Mouse (Mus musculus) limb, embryonic 10.5 days (tissue): ENCODE measurements around the gene Zranb2. TPM values are rescaled to one million over a fixed set of nuclear protein-coding genes. Genes with fewer than 3 reads are reported as not detected.

Experiments used
- DNase-seq: peaks from one replicate; pipeline ENCODE4 v3.0.0-alpha.2; 2017; ENCODE audit warnings: low spot score
- H3K27ac ChIP-seq: fragments of 300-500 bp; sonication (generic); 2 replicates; pipeline ENCODE4 v1.5.1; 2016; ENCODE audit warnings: mild to moderate bottlenecking
- H3K27me3 ChIP-seq: fragments of 300-500 bp; sonication (generic); 2 replicates; pipeline ENCODE4 v1.6.1; 2016; ENCODE audit warnings: low read depth, mild to moderate bottlenecking; ENCODE audit not compliant: poor library complexity, severe bottlenecking
- H3K36me3 ChIP-seq: fragments of 300-500 bp; sonication (generic); 2 replicates; pipeline ENCODE4 v1.6.1; 2016; ENCODE audit warnings: mild to moderate bottlenecking, moderate library complexity
- H3K4me1 ChIP-seq: fragments of 300-500 bp; sonication (generic); 2 replicates; pipeline ENCODE4 v1.6.1; 2016
- H3K4me3 ChIP-seq: fragments of 300-500 bp; sonication (generic); 2 replicates; pipeline ENCODE4 v1.5.1; 2016; ENCODE audit warnings: mild to moderate bottlenecking, moderate library complexity
- H3K9me3 ChIP-seq: fragments of 300-500 bp; sonication (generic); replicated peaks from 2 replicates; pipeline ENCODE4 v1.6.1; 2016; ENCODE audit warnings: mild to moderate bottlenecking
- WGBS: fragments of 180-500 bp; shearing (Covaris S2); methylation state at CpG from one replicate; pipeline ENCODE4 v1.1.7; 2016; 5-methylcytosine and 5-hydroxymethylcytosine counted together
- microRNA counts: library from miRNA; unstranded; fragments of <30 nt; microRNA quantifications from one replicate; lab custom pipeline; 2017
- microRNA-seq: library from miRNA; unstranded; fragments of <30 nt; microRNA quantifications from one replicate; pipeline ENCODE4, GENCODE M21; 2017
- polyA plus RNA-seq: library from polyadenylated mRNA; unstranded; fragments of >200 nt; fragmentation: Nextera tagmentation; extraction: Ambion mirVana; gene quantifications from 2 replicates; pipeline ENCODE4 v1.2.1, GENCODE M21; 2016

Zranb2 gene
- polyA plus RNA-seq, 1 experiment from 2014 or later: 109 TPM

DNA sequence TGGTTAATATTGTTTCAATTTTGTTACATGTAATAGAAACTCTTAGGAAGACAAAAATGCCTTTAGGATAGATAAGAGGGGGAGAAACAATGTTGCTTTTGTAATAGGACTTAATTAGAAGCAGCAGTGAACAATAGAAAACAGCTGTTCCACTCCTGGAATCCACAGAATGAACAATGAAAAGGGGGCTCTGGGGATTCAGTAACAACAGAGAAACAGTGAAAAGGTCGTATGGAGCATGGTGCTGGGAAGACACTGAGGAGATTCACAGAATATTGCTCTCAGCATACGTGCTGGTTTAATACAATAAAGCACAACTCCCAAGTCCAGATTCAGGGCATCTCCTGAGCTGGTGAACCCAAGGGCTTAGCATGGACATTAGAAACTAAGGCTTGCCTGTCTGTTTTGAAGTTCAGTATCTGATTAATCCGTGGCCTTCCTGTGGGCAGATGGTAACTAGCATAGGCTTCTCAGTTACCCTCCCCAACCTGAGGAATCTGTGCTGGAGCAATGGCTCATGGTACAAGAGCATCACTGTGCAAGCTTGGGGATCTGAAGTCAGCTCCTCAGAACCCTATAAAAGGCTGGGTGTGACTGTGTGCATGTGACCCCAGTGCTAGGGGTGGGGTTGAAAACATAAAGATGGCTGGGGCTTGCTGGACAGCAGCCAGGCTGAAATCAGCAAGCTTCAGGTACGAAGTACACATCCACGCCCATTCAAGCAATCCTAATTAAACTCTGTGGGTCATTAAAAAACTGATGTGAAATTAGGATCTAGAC is 48.9 kb downstream of the Zranb2 start:
- DNase-seq: no peak
- H3K4me1 ChIP-seq: peaks cover 7% of the 10 kb centered on the region
- H3K36me3 ChIP-seq: no peaks in the 10 kb centered on the region
- no peak overlapping the region for H3K4me3 ChIP-seq
- no peaks in the 10 kb centered on the region for H3K27me3 ChIP-seq
- H3K9me3 ChIP-seq: no peaks in the 10 kb centered on the region
- 65% methylated on average over 5 of the region's 5 CpGs for WGBS
- H3K27ac ChIP-seq: no peak overlapping the region

DNA sequence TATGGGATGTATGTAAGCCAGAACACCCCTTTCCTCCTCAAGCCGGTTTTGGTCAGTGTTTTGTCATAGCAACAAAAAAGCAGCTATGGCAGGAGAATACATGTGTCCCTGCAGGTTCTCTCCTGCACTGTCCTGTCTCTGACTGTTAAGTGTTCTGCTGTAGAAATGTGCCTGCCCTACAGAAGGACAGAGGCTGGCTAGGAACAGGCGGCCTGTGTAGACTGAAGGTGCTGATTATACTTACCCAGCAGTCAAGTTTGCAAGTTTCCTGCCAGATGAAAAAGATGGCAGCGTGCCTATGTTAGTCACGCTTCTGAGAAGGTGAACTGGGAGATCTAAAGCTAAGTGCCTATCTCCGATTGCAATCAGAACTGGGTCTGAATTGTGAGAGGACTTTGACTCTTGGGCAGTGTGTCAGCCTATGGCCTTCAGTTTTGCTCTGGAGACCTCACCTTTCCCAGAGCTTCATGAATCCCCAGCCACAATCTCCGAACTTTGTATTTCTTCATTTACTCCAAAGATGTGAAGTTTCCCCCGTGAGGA is 63.9 kb downstream of the Zranb2 start:
- Histone ChIP-seq H3K27me3 (no peaks in the 10 kb centered on the region), H3K27ac (no peak overlapping the region), H3K36me3 (no peaks in the 10 kb centered on the region), H3K9me3 (no peaks in the 10 kb centered on the region), H3K4me3 (no peak overlapping the region), H3K4me1 (peaks cover 4% of the 10 kb centered on the region; the same call in 1 of the 2 replicates)
- DNase-seq: no peak
- WGBS: 85% methylated on average over 7 of the region's 7 CpGs

MicroRNAs encoded within 50 kb of the gene (microRNA counts, 519-probe panel; counts per million panel counts)
- 684 counts per million, percentile 72 among the panel's probes with 10 or more counts for microRNA mmu-miR-186 (lab: Ali Mortazavi, UCI)

Small RNA genes within 50 kb of the gene (microRNA-seq; reads per million reads assigned to microRNA genes)
- 486 reads per million, percentile 66 among the genes with 10 or more reads in this experiment for gene Mir186

Other genes with a start within 250 kb of the Zranb2 start
- gene Ptger3, start 32.7 kb downstream of the Zranb2 start, polyA plus RNA-seq: 1.4 and 1.5 TPM in 2 replicates